Mouse (Mus musculus) urinary bladder, postnatal 10 days (tissue): Measurements from ENCODE around the gene Nme1.

ENCODE experiments used
- DNase-seq: peaks from one replicate; pipeline ENCODE4 v3.0.0; 2022; ENCODE audit warnings: low spot score

The Nme1 gene

GRCm38 (mm10) chr11:93968005-93968847 is at the start of gene Nme1, which contains the start of gene Gm20390:
TSS of gene Nme1 (minus strand) at chr11:93968521.
TSS of gene Gm20390 (minus strand) at chr11:93968293.
- DNase-seq, result peak; percentile 86

GRCm38 (mm10) chr11:94003346-94003745 is 35.0 kb upstream of the Nme1 start:
- DNase-seq, result no peak

GRCm38 (mm10) chr11:93999276-93999675 is 31.0 kb upstream of the Nme1 start:
- DNase-seq, result no peak

GRCm38 (mm10) chr11:93997141-93997775 is 28.9 kb upstream of the Nme1 start:
- DNase-seq, result no peak

GRCm38 (mm10) chr11:93996306-93997140 is 28.2 kb upstream of the Nme1 start:
- DNase-seq, result no peak

GRCm38 (mm10) chr11:93995720-93996305 is 27.5 kb upstream of the Nme1 start, which contains the start of gene Spag9:
TSS of gene Spag9 (plus strand) at chr11:93996091.
- peak; percentile 83 for DNase-seq

GRCm38 (mm10) chr11:93995111-93995719 is 26.9 kb upstream of the Nme1 start:
- DNase-seq, result peak; percentile 32

GRCm38 (mm10) chr11:93994531-93994930 is 26.2 kb upstream of the Nme1 start:
- no peak for DNase-seq

- DNase-seq, result no peak
Measured at GRCm38 (mm10) chr11:93988328-93989062, 20.2 kb upstream of the Nme1 start.

GRCm38 (mm10) chr11:93987625-93988327 is 19.5 kb upstream of the Nme1 start:
- DNase-seq, result no peak

- no peak for DNase-seq
Measured at GRCm38 (mm10) chr11:93987026-93987425, 18.7 kb upstream of the Nme1 start.

- DNase-seq, result no peak
Measured at GRCm38 (mm10) chr11:93986298-93986697, 18.0 kb upstream of the Nme1 start.

GRCm38 (mm10) chr11:93985265-93985664 is 16.9 kb upstream of the Nme1 start:
- no peak for DNase-seq

GRCm38 (mm10) chr11:93984619-93985018 is 16.3 kb upstream of the Nme1 start:
- no peak for DNase-seq

- no peak for DNase-seq
Measured at GRCm38 (mm10) chr11:93979502-93980049, 11.3 kb upstream of the Nme1 start.

- DNase-seq, result no peak
Measured at GRCm38 (mm10) chr11:93972951-93973350, 4.6 kb upstream of the Nme1 start.

- DNase-seq, result no peak
Measured at GRCm38 (mm10) chr11:93969799-93970198, 1.5 kb upstream of the Nme1 start.

GRCm38 (mm10) chr11:93969171-93969570 is 850 bp upstream of the Nme1 start:
- DNase-seq, result no peak

GRCm38 (mm10) chr11:93968848-93969128 is 467 bp upstream of the Nme1 start:
- no peak for DNase-seq

- no peak for DNase-seq
Measured at GRCm38 (mm10) chr11:93967381-93967780, 940 bp downstream of the Nme1 start.
